ENCODE assay signal across 13 mouse cellular contexts in genomic region chr10:58601946-58602345, GRCm38 (mm10).
A peak's percentile ranks its signal among the peaks of the same experiment; 100 is the strongest.
DNase-seq lines count a peak whose midpoint lies in the region; ATAC-seq lines count a peak whose summit lies in the region.
"Had no signal": no experiment of that assay in that cellular context is flagged by ENCODE, and none has a peak within 500 bp of the region (broad histone marks: within the 10 kb centered on the region; RNA-seq: fewer than 3 reads in every experiment).

No protein-coding gene starts in this region.

- H3K4me2 ChIP-seq in limb, embryonic 13.5 days (replicated peaks) = peak overlapping the region; percentile 31; the same call in 1 of the 2 replicates
- H3K4me2 ChIP-seq: embryonic facial prominence, embryonic 13.5 days had no signal

- 0 out of 2 replicates have a peak, but pooled peaks have one; percentile 4 for ATAC-seq in limb, embryonic 13.5 days (ENCODE audit: low FRiP score, low read depth)

- H3K36me3 ChIP-seq in heart, embryonic 10.5 days = no peaks in the 10 kb centered on the region
- H3K36me3 ChIP-seq in limb, embryonic 13.5 days = no peaks in the 10 kb centered on the region
- H3K36me3 ChIP-seq: embryonic facial prominence, embryonic 13.5 days had no signal

- 62% methylated on average over 7 of the region's 7 CpGs for WGBS in heart, embryonic 10.5 days
- WGBS in limb, embryonic 13.5 days = 61% methylated on average over 7 of the region's 7 CpGs

- H3K4me1 ChIP-seq in heart, embryonic 10.5 days = peaks cover 3% of the 10 kb centered on the region
- peaks cover 12% of the 10 kb centered on the region for H3K4me1 ChIP-seq in limb, embryonic 13.5 days
- H3K4me1 ChIP-seq: embryonic facial prominence, embryonic 13.5 days had no signal

- intact Hi-C loops in heart, postnatal 14 days (cut with DNase I) = no loop called here

- no peaks in the 10 kb centered on the region for H3K27me3 ChIP-seq in heart, embryonic 10.5 days (ENCODE audit: insufficient read depth, poor library complexity, severe bottlenecking)
- no peaks in the 10 kb centered on the region for H3K27me3 ChIP-seq in limb, embryonic 13.5 days
- H3K27me3 ChIP-seq: embryonic facial prominence, embryonic 13.5 days had no signal

- H3K9ac ChIP-seq in limb, embryonic 13.5 days = no peak overlapping the region
- H3K9ac ChIP-seq: embryonic facial prominence, embryonic 13.5 days had no signal

- DNase-seq in heart, embryonic 10.5 days (ENCODE audit: low spot score) = peak; percentile 60
- DNase-seq in heart, postnatal 14 days = no peak
- DNase-seq in urinary bladder, adult 2 months (ENCODE audit: low spot score) = peak; percentile 18
- no peak for DNase-seq in urinary bladder, postnatal 10 days (ENCODE audit: low spot score)
- DNase-seq in layer of hippocampus, adult 9-11 months = no peak
- no peak for DNase-seq in embryo, embryonic 10.5 days (ENCODE audit: low spot score)
- DNase-seq in kidney, postnatal 10 days = no peak
- DNase-seq: heart, postnatal 4 days; liver had no signal

- no peak overlapping the region for H3K27ac ChIP-seq in heart, embryonic 10.5 days
- H3K27ac ChIP-seq in limb, embryonic 13.5 days = no peak overlapping the region
- H3K27ac ChIP-seq: embryonic facial prominence, embryonic 13.5 days; heart, adult 2 months; kidney, postnatal 0 days had no signal

- H3K4me3 ChIP-seq in heart, embryonic 10.5 days = no peak overlapping the region
- H3K4me3 ChIP-seq in limb, embryonic 13.5 days = no peak overlapping the region
- H3K4me3 ChIP-seq: embryonic facial prominence, embryonic 13.5 days; heart, adult 2 months had no signal

- H3K9me3 ChIP-seq in heart, embryonic 10.5 days = no peaks in the 10 kb centered on the region
- no peaks in the 10 kb centered on the region for H3K9me3 ChIP-seq in limb, embryonic 13.5 days
- H3K9me3 ChIP-seq: embryonic facial prominence, embryonic 13.5 days had no signal

Comparison
In these comparisons a context has a peak if more than half of its experiments do, and no peak if none do; other contexts are left out.
1. DNase-seq: peak in heart, embryonic 10.5 days (single experiment) and urinary bladder, adult 2 months (single experiment); none in heart, postnatal 14 days (0 of 2), urinary bladder, postnatal 10 days (single experiment), layer of hippocampus, adult 9-11 months (single experiment), embryo, embryonic 10.5 days (single experiment) and kidney, postnatal 10 days (single experiment).